Mouse (Mus musculus) limb, embryonic 10.5 days (tissue): ENCODE data around the gene Trim63. TPM values are rescaled to one million over a fixed set of nuclear protein-coding genes. Genes with fewer than 3 reads are reported as not detected.
A peak's percentile ranks its signal among the peaks of the same experiment; 100 is the strongest.
"Not testable (repeated sequence)": the region's sequence is repeated elsewhere in the genome, so short reads cannot be mapped to it uniquely, and the experiment has no call there.

Source experiments
- DNase-seq: peaks from one replicate; pipeline ENCODE4 v3.0.0-alpha.2; 2017; ENCODE audit warnings: low spot score
- H3K27ac ChIP-seq: fragments of 300-500 bp; sonication (generic); 2 replicates; pipeline ENCODE4 v1.5.1; 2016; ENCODE audit warnings: mild to moderate bottlenecking
- H3K27me3 ChIP-seq: fragments of 300-500 bp; sonication (generic); 2 replicates; pipeline ENCODE4 v1.6.1; 2016; ENCODE audit warnings: low read depth, mild to moderate bottlenecking; ENCODE audit not compliant: poor library complexity, severe bottlenecking
- H3K36me3 ChIP-seq: fragments of 300-500 bp; sonication (generic); 2 replicates; pipeline ENCODE4 v1.6.1; 2016; ENCODE audit warnings: mild to moderate bottlenecking, moderate library complexity
- H3K4me1 ChIP-seq: fragments of 300-500 bp; sonication (generic); 2 replicates; pipeline ENCODE4 v1.6.1; 2016
- H3K4me3 ChIP-seq: fragments of 300-500 bp; sonication (generic); 2 replicates; pipeline ENCODE4 v1.5.1; 2016; ENCODE audit warnings: mild to moderate bottlenecking, moderate library complexity
- H3K9me3 ChIP-seq: fragments of 300-500 bp; sonication (generic); replicated peaks from 2 replicates; pipeline ENCODE4 v1.6.1; 2016; ENCODE audit warnings: mild to moderate bottlenecking
- WGBS: fragments of 180-500 bp; shearing (Covaris S2); methylation state at CpG from one replicate; pipeline ENCODE4 v1.1.7; 2016; 5-methylcytosine and 5-hydroxymethylcytosine counted together
- polyA plus RNA-seq: library from polyadenylated mRNA; unstranded; fragments of >200 nt; fragmentation: Nextera tagmentation; extraction: Ambion mirVana; gene quantifications from 2 replicates; pipeline ENCODE4 v1.2.1, GENCODE M21; 2016

Trim63 gene
- polyA plus RNA-seq, 1 experiment from 2014 or later: 0.95 TPM

- H3K27me3 ChIP-seq: peaks cover 12% of the 10 kb centered on the region
- H3K9me3 ChIP-seq: no peaks in the 10 kb centered on the region
- H3K27ac ChIP-seq: peak overlapping the region; percentile 100
- peaks cover 35% of the 10 kb centered on the region for H3K4me1 ChIP-seq
- peaks cover 16% of the 10 kb centered on the region for H3K36me3 ChIP-seq
- 32% methylated on average over 11 of the region's 11 CpGs for WGBS
- DNase-seq: no peak
- H3K4me3 ChIP-seq: peak overlapping the region; percentile 64
Observed at GRCm38 (mm10) chr4:134288397-134289256, 26.3 kb upstream of the Trim63 start.

GRCm38 (mm10) chr4:134292067-134292466, 22.9 kb upstream of the Trim63 start:
- Histone ChIP-seq H3K9me3 (no peaks in the 10 kb centered on the region), H3K4me1 (peaks cover 23% of the 10 kb centered on the region), H3K36me3 (no peaks in the 10 kb centered on the region), H3K27ac (no peak overlapping the region), H3K27me3 (peaks cover 18% of the 10 kb centered on the region), H3K4me3 (no peak overlapping the region)
- 27% methylated on average over 7 of the region's 7 CpGs for WGBS
- DNase-seq: peak; percentile 93

GRCm38 (mm10) chr4:134293061-134293691, 21.7 kb upstream of the Trim63 start:
- H3K4me1 ChIP-seq: peaks cover 12% of the 10 kb centered on the region
- no peak overlapping the region for H3K27ac ChIP-seq
- DNase-seq: no peak
- H3K27me3 ChIP-seq: peaks cover 18% of the 10 kb centered on the region
- no peaks in the 10 kb centered on the region for H3K36me3 ChIP-seq
- WGBS: 72% methylated on average over 18 of the region's 18 CpGs
- no peaks in the 10 kb centered on the region for H3K9me3 ChIP-seq
- H3K4me3 ChIP-seq: no peak overlapping the region

- peaks cover 18% of the 10 kb centered on the region for H3K27me3 ChIP-seq
- H3K27ac ChIP-seq: no peak overlapping the region
- H3K9me3 ChIP-seq: no peaks in the 10 kb centered on the region
- H3K4me1 ChIP-seq: peaks cover 7% of the 10 kb centered on the region
- DNase-seq: no peak
- no peak overlapping the region for H3K4me3 ChIP-seq
- H3K36me3 ChIP-seq: no peaks in the 10 kb centered on the region
- 55% methylated on average over 9 of the region's 9 CpGs for WGBS
Observed at GRCm38 (mm10) chr4:134293692-134294163, 21.2 kb upstream of the Trim63 start.

- WGBS: 92% methylated on average over 4 of the region's 4 CpGs
Observed at GRCm38 (mm10) chr4:134296096-134296495, 18.8 kb upstream of the Trim63 start.

GRCm38 (mm10) chr4:134296523-134296922, 18.4 kb upstream of the Trim63 start:
- DNase-seq: no peak
- WGBS: 90% methylated on average over 4 of the region's 4 CpGs

More at GRCm38 (mm10) chr4:134296096-134296495, 18.8 kb upstream of the Trim63 start:
- not testable (repeated sequence) for H3K4me3 ChIP-seq, H3K27ac ChIP-seq, H3K4me1 ChIP-seq, DNase-seq, H3K9me3 ChIP-seq, H3K36me3 ChIP-seq
- H3K27me3 ChIP-seq: peaks cover 18% of the 10 kb centered on the region

GRCm38 (mm10) chr4:134297369-134297768, 17.6 kb upstream of the Trim63 start:
- no peak overlapping the region for H3K27ac ChIP-seq
- H3K9me3 ChIP-seq: no peaks in the 10 kb centered on the region
- DNase-seq: no peak
- no peak overlapping the region for H3K4me3 ChIP-seq
- 91% methylated on average over 8 of the region's 8 CpGs for WGBS
- peaks cover 18% of the 10 kb centered on the region for H3K27me3 ChIP-seq
- 0 out of 2 replicates have a peak, but pooled peaks cover 3% of the 10 kb centered on the region for H3K4me1 ChIP-seq
- no peaks in the 10 kb centered on the region for H3K36me3 ChIP-seq

More at GRCm38 (mm10) chr4:134296523-134296922, 18.4 kb upstream of the Trim63 start:
- Histone ChIP-seq H3K9me3 (no peaks in the 10 kb centered on the region), H3K4me3 (no peak overlapping the region), H3K27ac (no peak overlapping the region), H3K36me3 (no peaks in the 10 kb centered on the region), H3K27me3 (peaks cover 18% of the 10 kb centered on the region), H3K4me1 (0 out of 2 replicates have a peak, but pooled peaks cover 3% of the 10 kb centered on the region)

GRCm38 (mm10) chr4:134298626-134299497, 16.1 kb upstream of the Trim63 start:
- Histone ChIP-seq H3K27ac (no peak overlapping the region), H3K9me3 (no peaks in the 10 kb centered on the region), H3K4me1 (0 out of 2 replicates have a peak, but pooled peaks cover 3% of the 10 kb centered on the region), H3K4me3 (no peak overlapping the region), H3K36me3 (no peaks in the 10 kb centered on the region), H3K27me3 (peaks cover 4% of the 10 kb centered on the region)
- 76% methylated on average over 19 of the region's 19 CpGs for WGBS
- no peak for DNase-seq

- Histone ChIP-seq H3K27ac (no peak overlapping the region), H3K9me3 (no peaks in the 10 kb centered on the region), H3K4me3 (no peak overlapping the region), H3K4me1 (0 out of 2 replicates have a peak, but pooled peaks cover 3% of the 10 kb centered on the region), H3K27me3 (no peaks in the 10 kb centered on the region), H3K36me3 (no peaks in the 10 kb centered on the region)
- no peak for DNase-seq
- 73% methylated on average over 4 of the region's 4 CpGs for WGBS
Observed at GRCm38 (mm10) chr4:134299498-134299810, 15.5 kb upstream of the Trim63 start.

GRCm38 (mm10) chr4:134300316-134300715, 14.6 kb upstream of the Trim63 start:
- Histone ChIP-seq H3K27ac (no peak overlapping the region), H3K4me1 (0 out of 2 replicates have a peak, but pooled peaks cover 3% of the 10 kb centered on the region), H3K36me3 (no peaks in the 10 kb centered on the region), H3K4me3 (no peak overlapping the region), H3K9me3 (no peaks in the 10 kb centered on the region), H3K27me3 (no peaks in the 10 kb centered on the region)
- DNase-seq: no peak
- WGBS: 83% methylated on average over 9 of the region's 9 CpGs

GRCm38 (mm10) chr4:134302084-134302483, 12.8 kb upstream of the Trim63 start:
- no peak for DNase-seq
- Histone ChIP-seq H3K4me3 (no peak overlapping the region), H3K9me3 (no peaks in the 10 kb centered on the region), H3K27ac (no peak overlapping the region), H3K4me1 (peaks cover 5% of the 10 kb centered on the region), H3K36me3 (no peaks in the 10 kb centered on the region), H3K27me3 (no peaks in the 10 kb centered on the region)
- 88% methylated on average over 5 of the region's 5 CpGs for WGBS

GRCm38 (mm10) chr4:134306963-134307362, 8.0 kb upstream of the Trim63 start:
- H3K36me3 ChIP-seq: no peaks in the 10 kb centered on the region
- no peak overlapping the region for H3K4me3 ChIP-seq
- H3K4me1 ChIP-seq: peaks cover 12% of the 10 kb centered on the region
- no peak overlapping the region for H3K27ac ChIP-seq
- no peaks in the 10 kb centered on the region for H3K27me3 ChIP-seq
- DNase-seq: no peak
- no peaks in the 10 kb centered on the region for H3K9me3 ChIP-seq
- 81% methylated on average over 2 of the region's 2 CpGs for WGBS
